Mouse (Mus musculus) kidney, adult 2 months (tissue): ENCODE measurements around the gene Gfod1. TPM values are rescaled to one million over a fixed set of nuclear protein-coding genes. Genes with fewer than 3 reads are reported as not detected.

Experiments
- DNase-seq: peaks from one replicate; pipeline ENCODE4 v3.0.0; 2021
- H3K27ac ChIP-seq: fragments of 200-500 bp; 2 replicates; pipeline ENCODE4 v1.5.1; 2012; ENCODE audit warnings: low read depth, low read length, control low read depth, inconsistent platforms; ENCODE audit not compliant: insufficient read depth
- H3K27me3 ChIP-seq: fragments of 200-500 bp; replicated peaks from 2 replicates; pipeline ENCODE4 v1.6.1; 2012; ENCODE audit warnings: mild to moderate bottlenecking, moderate library complexity, low read length, inconsistent platforms; ENCODE audit not compliant: control insufficient read depth, insufficient read depth
- H3K36me3 ChIP-seq: fragments of 200-500 bp; 2 replicates; pipeline ENCODE4 v1.6.1; 2012; ENCODE audit warnings: mild to moderate bottlenecking, moderate library complexity, low read length, inconsistent platforms; ENCODE audit not compliant: control insufficient read depth, insufficient read depth
- H3K4me1 ChIP-seq: fragments of 200-500 bp; 2 replicates; pipeline ENCODE4 v1.6.1; 2011; ENCODE audit warnings: low read length; ENCODE audit not compliant: control insufficient read depth, insufficient read depth
- H3K4me3 ChIP-seq: fragments of 200-500 bp; 2 replicates; pipeline ENCODE4 v1.5.1; 2011; ENCODE audit warnings: mild to moderate bottlenecking, low read depth, low read length, control low read depth; ENCODE audit not compliant: insufficient read depth
- CTCF ChIP-seq: fragments of 200-500 bp; conservative IDR thresholded peaks from 2 replicates; pipeline ENCODE4 v1.5.1; 2011; ENCODE audit warnings: low read depth, mild to moderate bottlenecking, control low read depth, low read length, moderate library complexity, mixed read lengths; ENCODE audit not compliant: insufficient read depth, insufficient read length
- POLR2A ChIP-seq: fragments of 200-500 bp; IDR thresholded peaks from one replicate; pipeline ENCODE4 v1.6.1; 2011; ENCODE audit warnings: low read depth, low read length, control low read depth
- WGBS: fragments of 180-500 bp; shearing (Covaris S2); methylation state at CpG from one replicate; pipeline ENCODE4 v1.1.7; 2018; 5-methylcytosine and 5-hydroxymethylcytosine counted together
- polyA plus RNA-seq: library from polyadenylated mRNA; depleted of rRNA; stranded (reverse); fragments of >200 nt; gene quantifications from 2 replicates; pipeline ENCODE4 v1.2.3, GENCODE M21; 2012

Gfod1 gene
- polyA plus RNA-seq, 1 experiment, result 2.0 TPM

- peaks cover 3% of the 10 kb centered on the region; the same call in 1 of the 2 replicates for H3K4me1 ChIP-seq
- no peaks in the 10 kb centered on the region for H3K36me3 ChIP-seq
- DNase-seq, result no peak
- no peak for TF ChIP-seq CTCF
- no peak for TF ChIP-seq POLR2A
- no peak overlapping the region for H3K4me3 ChIP-seq
- H3K27me3 ChIP-seq, result no peaks in the 10 kb centered on the region
- 83% methylated on average over 5 of the region's 5 CpGs for WGBS
- no peak overlapping the region for H3K27ac ChIP-seq
These were observed 4.8 kb downstream of the Gfod1 start for GRCm38 (mm10) chr13:43299171-43299570.

- WGBS, result 91% methylated on average over 5 of the region's 5 CpGs
- TF ChIP-seq POLR2A (no peak), CTCF (no peak)
- H3K36me3 ChIP-seq, result no peaks in the 10 kb centered on the region
- peaks cover 5% of the 10 kb centered on the region; the same call in 1 of the 2 replicates for H3K4me1 ChIP-seq
- no peaks in the 10 kb centered on the region for H3K27me3 ChIP-seq
- H3K27ac ChIP-seq, result no peak overlapping the region
- no peak for DNase-seq
- H3K4me3 ChIP-seq, result no peak overlapping the region
These were observed 6.4 kb downstream of the Gfod1 start for GRCm38 (mm10) chr13:43297526-43297925.

GRCm38 (mm10) chr13:43296140-43296805 is 7.7 kb downstream of the Gfod1 start:
- peaks cover 6% of the 10 kb centered on the region; the same call in 1 of the 2 replicates for H3K4me1 ChIP-seq
- H3K27me3 ChIP-seq, result no peaks in the 10 kb centered on the region
- DNase-seq, result no peak
- WGBS, result 66% methylated on average over 7 of the region's 7 CpGs
- TF ChIP-seq CTCF (no peak), POLR2A (no peak)
- H3K36me3 ChIP-seq, result no peaks in the 10 kb centered on the region
- H3K27ac ChIP-seq, result no peak overlapping the region
- H3K4me3 ChIP-seq, result no peak overlapping the region

- peaks cover 3% of the 10 kb centered on the region; the same call in 1 of the 2 replicates for H3K4me1 ChIP-seq
- 86% methylated on average over 7 of the region's 7 CpGs for WGBS
- H3K4me3 ChIP-seq, result no peak overlapping the region
- H3K36me3 ChIP-seq, result no peaks in the 10 kb centered on the region
- DNase-seq, result no peak
- no peaks in the 10 kb centered on the region for H3K27me3 ChIP-seq
- no peak overlapping the region for H3K27ac ChIP-seq
- no peak for TF ChIP-seq CTCF
- no peak for TF ChIP-seq POLR2A
These were observed 8.3 kb downstream of the Gfod1 start for GRCm38 (mm10) chr13:43295684-43296083.

GRCm38 (mm10) chr13:43294957-43295590 is 8.9 kb downstream of the Gfod1 start:
- H3K36me3 ChIP-seq, result no peaks in the 10 kb centered on the region
- no peaks in the 10 kb centered on the region for H3K27me3 ChIP-seq
- 74% methylated on average over 7 of the region's 7 CpGs for WGBS
- no peak overlapping the region for H3K27ac ChIP-seq
- no peak overlapping the region for H3K4me3 ChIP-seq
- DNase-seq, result peak; percentile 17
- 0 out of 2 replicates have a peak, but pooled peaks cover 3% of the 10 kb centered on the region for H3K4me1 ChIP-seq
- TF ChIP-seq POLR2A (no peak), CTCF (no peak)

GRCm38 (mm10) chr13:43292892-43293291 is 11.1 kb downstream of the Gfod1 start:
- Histone ChIP-seq H3K4me3 (no peak overlapping the region), H3K27me3 (no peaks in the 10 kb centered on the region), H3K36me3 (no peaks in the 10 kb centered on the region), H3K4me1 (0 out of 2 replicates have a peak, but pooled peaks cover 3% of the 10 kb centered on the region), H3K27ac (no peak overlapping the region)
- no peak for TF ChIP-seq POLR2A
- TF ChIP-seq CTCF, result no peak
- WGBS, result 58% methylated on average over 4 of the region's 4 CpGs
- peak; percentile 83 for DNase-seq

- Histone ChIP-seq H3K4me1 (0 out of 2 replicates have a peak, but pooled peaks cover 3% of the 10 kb centered on the region), H3K27ac (no peak overlapping the region), H3K36me3 (no peaks in the 10 kb centered on the region), H3K27me3 (no peaks in the 10 kb centered on the region), H3K4me3 (no peak overlapping the region)
- WGBS, result 80% methylated on average over 6 of the region's 6 CpGs
- TF ChIP-seq POLR2A, result no peak
- no peak for TF ChIP-seq CTCF
- no peak for DNase-seq
These were observed 14.9 kb downstream of the Gfod1 start for GRCm38 (mm10) chr13:43289076-43289475.

GRCm38 (mm10) chr13:43288444-43288843 is 15.5 kb downstream of the Gfod1 start:
- Histone ChIP-seq H3K36me3 (no peaks in the 10 kb centered on the region), H3K27ac (no peak overlapping the region), H3K4me3 (no peak overlapping the region), H3K4me1 (0 out of 2 replicates have a peak, but pooled peaks cover 3% of the 10 kb centered on the region), H3K27me3 (no peaks in the 10 kb centered on the region)
- DNase-seq, result no peak
- TF ChIP-seq CTCF, result no peak
- TF ChIP-seq POLR2A, result no peak
- 89% methylated on average over 4 of the region's 4 CpGs for WGBS
